Mouse (Mus musculus): ENCODE results near the gene Cwc25. TPM values are rescaled to one million over a fixed set of nuclear protein-coding genes. Genes with fewer than 3 reads are reported as not detected.

Cwc25 gene
- polyA plus RNA-seq, 1 experiment from 2014 or later: 9.9 TPM

DNA sequence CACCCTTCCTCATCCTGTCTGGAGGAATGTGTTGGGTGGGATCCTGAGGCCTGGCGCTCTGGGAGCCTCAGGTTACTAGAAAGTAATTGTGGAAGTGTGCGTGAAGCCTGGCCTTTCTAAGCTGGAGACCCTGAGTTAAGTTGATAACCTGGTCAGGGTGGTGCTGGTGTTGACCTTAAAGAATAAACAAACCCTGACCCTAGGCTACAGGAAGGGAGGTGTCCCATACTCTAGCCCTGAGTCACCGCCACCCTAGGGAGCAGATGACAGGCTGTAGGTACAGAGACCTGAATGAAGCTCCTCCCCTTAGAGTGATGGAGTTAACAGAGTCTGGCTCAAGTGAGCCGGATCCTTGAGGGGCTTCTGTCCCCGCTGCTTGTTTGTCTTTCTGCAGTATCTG lies 37.5 kb upstream of the Cwc25 start:
- Histone ChIP-seq H3K27me3 (ENCODE audit: control insufficient read depth, insufficient read depth, low read length) (no peaks in the 10 kb centered on the region), H3K27ac (ENCODE audit: low read depth, low read length) (peak overlapping the region; percentile 88), H3K9me3 (replicated peaks; ENCODE audit: control insufficient read depth, low read length) (no peaks in the 10 kb centered on the region), H3K4me2 (no peak overlapping the region; the same call in 1 of the 2 replicates), H3K4me3 (ENCODE audit: low read depth, low read length) (no peak overlapping the region), H3K9ac (ENCODE audit: low read depth, low read length) (no peak overlapping the region), H3K4me1 (ENCODE audit: control insufficient read depth, insufficient read depth, low read length) (peaks cover 68% of the 10 kb centered on the region), H3K36me3 (ENCODE audit: control insufficient read depth, insufficient read depth, low read length) (peaks cover 3% of the 10 kb centered on the region; the same call in 1 of the 2 replicates)
- no peak for ATAC-seq (replicated peaks; ENCODE audit: insufficient number of reproducible peaks, low FRiP score, low TSS enrichment)
- 51% methylated on average over 5 of the region's 5 CpGs for WGBS (ENCODE audit: insufficient replicate concordance)

DNA sequence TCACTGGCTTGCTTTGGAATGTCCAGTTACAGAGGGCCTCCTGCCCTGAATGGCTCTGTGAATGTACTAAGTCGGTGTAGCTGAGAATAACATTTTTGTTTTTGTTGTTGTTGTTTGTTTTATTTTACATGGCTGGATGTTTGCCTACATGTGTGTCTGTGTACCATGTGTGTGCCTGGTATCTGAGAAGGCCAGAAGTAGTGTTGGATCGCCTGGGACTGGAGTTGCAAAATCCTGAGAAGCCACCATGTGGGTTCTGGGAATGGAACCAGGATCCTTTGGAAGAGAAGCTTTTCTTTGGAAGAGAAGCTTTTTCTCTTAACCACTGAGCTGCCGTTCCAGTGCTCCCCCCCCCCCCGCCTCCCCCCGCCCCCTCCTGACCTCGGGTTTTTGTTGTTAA lies 36.1 kb upstream of the Cwc25 start:
- H3K4me2 ChIP-seq: 0 out of 2 replicates have a peak overlapping the region, but pooled peaks have one; percentile 91
- H3K4me1 ChIP-seq (ENCODE audit: control insufficient read depth, insufficient read depth, low read length): peaks cover 60% of the 10 kb centered on the region
- no peak for ATAC-seq (replicated peaks; ENCODE audit: insufficient number of reproducible peaks, low FRiP score, low TSS enrichment)
- H3K9ac ChIP-seq (ENCODE audit: low read depth, low read length): 0 out of 2 replicates have a peak overlapping the region, but pooled peaks have one; percentile 0
- H3K27ac ChIP-seq (ENCODE audit: low read depth, low read length): no peak overlapping the region
- 56% methylated on average over 6 of the region's 6 CpGs for WGBS (ENCODE audit: insufficient replicate concordance)
- H3K9me3 ChIP-seq (replicated peaks; ENCODE audit: control insufficient read depth, low read length): no peaks in the 10 kb centered on the region
- H3K27me3 ChIP-seq (ENCODE audit: control insufficient read depth, insufficient read depth, low read length): no peaks in the 10 kb centered on the region
- no peak overlapping the region for H3K4me3 ChIP-seq (ENCODE audit: low read depth, low read length)
- H3K36me3 ChIP-seq (ENCODE audit: control insufficient read depth, insufficient read depth, low read length): peaks cover 3% of the 10 kb centered on the region; the same call in 1 of the 2 replicates

DNA sequence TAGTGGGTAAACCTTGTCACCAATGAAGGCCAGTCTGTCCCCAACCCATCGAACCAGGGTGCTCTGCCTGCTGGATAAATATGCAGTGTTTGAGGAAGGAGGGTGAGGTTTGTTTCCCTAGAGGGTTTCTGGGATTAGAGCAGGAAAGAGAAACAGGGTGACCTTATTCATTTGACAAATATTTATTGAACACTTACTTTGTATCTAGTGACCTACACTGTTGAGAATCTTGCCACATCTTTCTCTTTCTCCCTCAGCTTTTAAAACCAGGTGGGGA lies 35.8 kb upstream of the Cwc25 start:
- Histone ChIP-seq H3K4me3 (ENCODE audit: low read depth, low read length) (no peak overlapping the region), H3K9me3 (replicated peaks; ENCODE audit: control insufficient read depth, low read length) (no peaks in the 10 kb centered on the region), H3K27ac (ENCODE audit: low read depth, low read length) (peak overlapping the region; percentile 7; the same call in 1 of the 2 replicates), H3K4me1 (ENCODE audit: control insufficient read depth, insufficient read depth, low read length) (peaks cover 57% of the 10 kb centered on the region), H3K36me3 (ENCODE audit: control insufficient read depth, insufficient read depth, low read length) (peaks cover 3% of the 10 kb centered on the region; the same call in 1 of the 2 replicates), H3K27me3 (ENCODE audit: control insufficient read depth, insufficient read depth, low read length) (no peaks in the 10 kb centered on the region), H3K4me2 (peak overlapping the region; percentile 91; the same call in 1 of the 2 replicates), H3K9ac (ENCODE audit: low read depth, low read length) (0 out of 2 replicates have a peak overlapping the region, but pooled peaks have one; percentile 0)
- 23% methylated on average over 1 of the region's 1 CpGs for WGBS (ENCODE audit: insufficient replicate concordance)
- ATAC-seq (replicated peaks; ENCODE audit: insufficient number of reproducible peaks, low FRiP score, low TSS enrichment): no peak

DNA sequence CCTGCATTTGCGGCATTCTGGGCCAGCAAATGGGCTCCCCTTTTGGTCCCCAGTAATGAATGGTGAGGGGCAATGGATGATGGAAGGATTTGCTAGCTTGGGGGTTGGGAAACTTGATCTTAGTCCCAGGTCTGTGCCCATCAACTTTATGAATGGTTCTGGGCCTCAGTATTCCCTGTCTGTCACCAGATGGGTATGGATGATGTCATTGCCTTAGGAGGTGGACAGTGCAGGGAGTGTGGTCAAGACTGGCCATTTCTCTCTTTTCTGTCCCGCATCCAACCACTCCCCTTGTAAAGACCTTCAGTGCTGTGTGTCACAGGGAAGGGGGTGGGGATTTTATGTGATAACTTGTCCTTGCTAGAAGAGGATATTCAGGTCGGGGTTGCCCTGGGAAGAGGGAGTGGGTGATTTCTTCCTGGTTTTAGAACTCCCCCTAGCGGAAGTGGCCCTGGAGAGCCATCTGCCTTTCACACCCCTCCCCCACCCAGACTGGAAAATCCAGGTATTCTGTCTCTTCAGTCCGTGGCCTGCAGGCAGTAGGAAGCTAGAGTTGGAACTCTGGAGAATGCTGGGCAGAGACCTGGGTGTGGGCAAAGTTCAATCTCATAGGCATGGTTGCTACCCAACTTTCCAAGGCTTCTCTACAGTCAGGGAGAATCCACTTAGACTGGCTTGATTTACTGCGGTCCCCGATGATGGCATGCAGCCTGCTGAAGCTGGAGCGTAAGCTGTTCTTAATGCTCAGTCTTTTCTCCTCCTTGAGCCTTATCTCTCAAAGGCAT lies 35.2 kb upstream of the Cwc25 start:
- no peak for ATAC-seq (replicated peaks; ENCODE audit: insufficient number of reproducible peaks, low FRiP score, low TSS enrichment)
- Histone ChIP-seq H3K27ac (ENCODE audit: low read depth, low read length) (peak overlapping the region; percentile 93), H3K4me2 (peak overlapping the region; percentile 91), H3K4me3 (ENCODE audit: low read depth, low read length) (peak overlapping the region; percentile 82), H3K9ac (ENCODE audit: low read depth, low read length) (peak overlapping the region; percentile 79), H3K27me3 (ENCODE audit: control insufficient read depth, insufficient read depth, low read length) (no peaks in the 10 kb centered on the region), H3K9me3 (replicated peaks; ENCODE audit: control insufficient read depth, low read length) (no peaks in the 10 kb centered on the region), H3K36me3 (ENCODE audit: control insufficient read depth, insufficient read depth, low read length) (no peaks in the 10 kb centered on the region; the same call in 1 of the 2 replicates), H3K4me1 (ENCODE audit: control insufficient read depth, insufficient read depth, low read length) (peaks cover 52% of the 10 kb centered on the region)
- 22% methylated on average over 8 of the region's 8 CpGs for WGBS (ENCODE audit: insufficient replicate concordance)

DNA sequence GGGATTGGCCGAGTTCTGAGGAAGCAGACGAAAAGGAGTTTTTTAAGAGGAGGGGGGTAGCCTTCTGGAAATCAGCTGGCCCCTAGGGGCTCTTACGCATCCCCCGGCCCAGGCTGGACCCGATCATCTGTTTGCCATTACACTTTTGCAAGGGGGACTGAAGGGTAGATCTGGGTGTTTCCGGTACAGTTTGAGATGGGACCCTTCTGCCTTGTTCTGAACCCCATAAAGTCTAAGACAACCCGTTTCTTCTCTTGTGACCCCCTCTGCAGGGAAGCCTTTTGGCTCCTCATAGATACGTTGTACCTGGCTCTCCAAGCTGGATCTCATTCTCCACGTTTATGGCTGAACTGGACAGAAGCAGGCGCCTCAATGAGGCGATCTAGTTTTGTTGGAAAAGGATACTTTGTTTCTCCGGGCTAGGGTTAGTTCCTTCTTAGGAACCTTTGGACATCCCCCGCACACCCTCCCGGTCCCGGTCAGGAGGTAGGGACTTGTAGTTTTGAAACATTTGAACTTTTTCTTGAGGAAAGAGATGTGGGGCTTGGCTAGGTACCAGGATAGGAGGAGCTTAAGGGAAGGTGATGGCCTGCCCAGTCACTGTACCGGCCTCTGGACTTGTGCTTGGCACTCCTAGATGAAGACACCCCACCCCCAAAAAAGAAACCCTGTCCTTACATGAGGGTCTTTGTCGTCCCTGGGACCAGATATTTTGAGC lies 34.5 kb upstream of the Cwc25 start:
- Histone ChIP-seq H3K4me2 (peak overlapping the region; percentile 91), H3K9ac (ENCODE audit: low read depth, low read length) (peak overlapping the region; percentile 79), H3K27ac (ENCODE audit: low read depth, low read length) (peak overlapping the region; percentile 93), H3K4me3 (ENCODE audit: low read depth, low read length) (peak overlapping the region; percentile 82), H3K27me3 (ENCODE audit: control insufficient read depth, insufficient read depth, low read length) (no peaks in the 10 kb centered on the region), H3K36me3 (ENCODE audit: control insufficient read depth, insufficient read depth, low read length) (no peaks in the 10 kb centered on the region; the same call in 1 of the 2 replicates), H3K9me3 (replicated peaks; ENCODE audit: control insufficient read depth, low read length) (no peaks in the 10 kb centered on the region), H3K4me1 (ENCODE audit: control insufficient read depth, insufficient read depth, low read length) (peaks cover 45% of the 10 kb centered on the region)
- ATAC-seq (replicated peaks; ENCODE audit: insufficient number of reproducible peaks, low FRiP score, low TSS enrichment): no peak
- 7% methylated on average over 17 of the region's 17 CpGs for WGBS (ENCODE audit: insufficient replicate concordance)

DNA sequence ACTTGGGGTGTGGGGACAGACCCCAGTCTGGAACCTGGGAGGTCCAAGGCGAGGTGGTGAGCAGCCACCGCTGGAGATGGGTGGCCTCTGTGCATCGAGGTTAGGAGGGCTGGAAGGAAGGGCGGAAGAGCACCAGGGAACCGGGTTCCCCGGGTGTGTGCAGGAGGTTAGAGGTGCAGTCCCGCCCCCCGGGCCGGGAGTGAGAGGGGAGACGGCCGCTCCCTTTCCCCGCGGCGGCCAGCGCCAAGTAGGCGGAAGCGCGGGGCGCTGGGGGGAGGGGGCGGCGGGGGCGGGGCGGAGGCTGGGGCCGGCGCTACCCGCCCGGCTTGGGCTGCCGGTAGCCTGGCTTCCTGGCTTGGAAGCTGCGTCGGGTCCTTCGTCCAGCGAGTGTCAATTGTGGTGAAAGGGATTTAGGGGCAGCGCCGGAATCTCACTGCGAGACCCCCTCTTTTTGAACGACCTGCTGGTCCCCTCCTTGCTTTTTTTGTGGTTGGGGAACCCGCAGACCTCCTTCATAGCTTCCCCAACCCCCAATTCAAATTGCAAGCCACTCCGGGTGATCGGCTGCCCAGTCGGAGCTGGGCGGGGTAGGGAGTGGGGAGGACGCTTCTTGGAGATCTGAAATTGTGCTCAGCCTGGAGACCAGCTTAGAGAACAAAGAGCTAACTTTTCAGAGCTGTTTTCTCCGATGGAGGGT lies 33.8 kb upstream of the Cwc25 start:
- peak overlapping the region; percentile 82 for H3K4me3 ChIP-seq (ENCODE audit: low read depth, low read length)
- under 1% methylated on average over 30 of the region's 43 CpGs for WGBS (ENCODE audit: insufficient replicate concordance)
- peak overlapping the region; percentile 79 for H3K9ac ChIP-seq (ENCODE audit: low read depth, low read length)
- no peaks in the 10 kb centered on the region for H3K27me3 ChIP-seq (ENCODE audit: control insufficient read depth, insufficient read depth, low read length)
- ATAC-seq (replicated peaks; ENCODE audit: insufficient number of reproducible peaks, low FRiP score, low TSS enrichment): peak; percentile 56; the same call in 1 of the 2 replicates
- no peaks in the 10 kb centered on the region for H3K9me3 ChIP-seq (replicated peaks; ENCODE audit: control insufficient read depth, low read length)
- peak overlapping the region; percentile 93 for H3K27ac ChIP-seq (ENCODE audit: low read depth, low read length)
- H3K36me3 ChIP-seq (ENCODE audit: control insufficient read depth, insufficient read depth, low read length): no peaks in the 10 kb centered on the region; the same call in 1 of the 2 replicates
- peak overlapping the region; percentile 91 for H3K4me2 ChIP-seq
- H3K4me1 ChIP-seq (ENCODE audit: control insufficient read depth, insufficient read depth, low read length): peaks cover 38% of the 10 kb centered on the region

DNA sequence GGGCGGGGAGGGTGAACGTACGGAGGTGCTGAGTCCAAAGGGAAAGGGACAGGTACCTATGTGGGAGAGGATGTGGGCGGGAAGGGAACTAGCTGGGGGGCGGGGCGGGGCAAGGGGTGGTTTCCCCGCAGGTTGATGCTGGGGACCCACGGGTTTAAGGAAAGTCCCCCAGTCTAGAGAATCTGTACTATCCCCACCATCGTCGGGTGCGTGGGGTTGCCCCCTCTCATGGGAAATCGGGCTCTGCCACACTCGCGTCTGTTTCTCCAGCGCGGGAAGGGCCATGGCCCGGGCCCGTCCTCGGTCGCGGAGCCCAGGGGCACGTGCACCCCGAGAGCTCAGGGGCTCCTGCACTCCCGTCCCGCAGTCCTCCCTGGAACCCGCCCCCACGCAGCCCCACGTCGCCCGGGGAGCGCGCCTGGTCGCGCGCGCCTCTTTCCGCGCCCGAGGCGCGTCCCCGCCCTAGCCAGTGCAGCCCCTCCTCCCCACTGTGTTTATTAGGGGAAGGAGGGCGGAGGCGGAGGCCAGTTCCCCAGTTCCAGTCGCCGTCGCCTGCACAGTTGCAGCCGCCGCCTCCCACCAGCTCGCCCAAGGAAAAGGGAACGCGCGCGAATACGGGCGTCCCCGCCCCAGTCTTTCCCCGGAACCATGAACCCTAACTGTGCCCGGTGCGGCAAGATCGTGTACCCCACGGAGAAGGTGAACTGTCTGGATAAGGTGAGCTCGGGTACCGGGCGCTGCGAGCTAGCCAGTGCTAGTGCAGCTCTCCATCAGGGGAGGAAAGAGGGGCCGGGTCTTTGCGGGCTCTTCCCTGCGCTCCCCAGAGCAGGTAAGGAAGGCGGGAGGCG lies 33.0 kb upstream of the Cwc25 start:
- Histone ChIP-seq H3K4me2 (peak overlapping the region; percentile 91), H3K27me3 (ENCODE audit: control insufficient read depth, insufficient read depth, low read length) (no peaks in the 10 kb centered on the region), H3K9ac (ENCODE audit: low read depth, low read length) (peak overlapping the region; percentile 79), H3K4me1 (ENCODE audit: control insufficient read depth, insufficient read depth, low read length) (peaks cover 30% of the 10 kb centered on the region), H3K36me3 (ENCODE audit: control insufficient read depth, insufficient read depth, low read length) (no peaks in the 10 kb centered on the region; the same call in 1 of the 2 replicates), H3K4me3 (ENCODE audit: low read depth, low read length) (peak overlapping the region; percentile 82), H3K9me3 (replicated peaks; ENCODE audit: control insufficient read depth, low read length) (no peaks in the 10 kb centered on the region), H3K27ac (ENCODE audit: low read depth, low read length) (peak overlapping the region; percentile 93)
- under 1% methylated on average over 69 of the region's 71 CpGs for WGBS (ENCODE audit: insufficient replicate concordance)
- peak; percentile 77 for ATAC-seq (replicated peaks; ENCODE audit: insufficient number of reproducible peaks, low FRiP score, low TSS enrichment)

Measured in heart, embryonic 11.5 days (tissue).